Mouse (Mus musculus) liver, adult 2 months (tissue): ENCODE results near the gene Tkfc.

ENCODE experiments used
- CTCF ChIP-seq: fragments of 200-500 bp; IDR thresholded peaks from 2 replicates; pipeline ENCODE4 v1.5.1; 2011; ENCODE audit warnings: low read depth, low read length, control low read depth
- POLR2A ChIP-seq: fragments of 200-500 bp; IDR thresholded peaks from 2 replicates; pipeline ENCODE4 v1.6.1; 2011; ENCODE audit warnings: low read length, control low read depth; ENCODE audit not compliant: insufficient read depth; ENCODE audit errors: extremely low read depth

- no peak for TF ChIP-seq CTCF
- no peak for TF ChIP-seq POLR2A
Measured at GRCm38 (mm10) chr19:10580761-10581160, 24.7 kb downstream of the Tkfc start.
